Mouse (Mus musculus) left cerebral cortex, postnatal 10 days (tissue): ENCODE measurements at regions not wholly inside any gene's neighbourhood (a gene's known extent, or its start where the extent isn't known, plus 50 kb on each side); places are given as distances from the start of the nearest gene placed in this dataset.
A peak's percentile ranks its signal among the peaks of the same experiment; 100 is the strongest.
"Not testable (repeated sequence)": the region's sequence is repeated elsewhere in the genome, so short reads cannot be mapped to it uniquely, and the experiment has no call there.

Experiments used
- DNase-seq, 2 experiments: peaks; one replicate each; pipeline ENCODE4 v3.0.0; 2021 to 2022; ENCODE audit warnings: low spot score in 2 of 2, mixed read lengths in 1 of 2; ENCODE audit errors: extremely low spot score in 1 of 2
- intact Hi-C: fragments of 180-260 bp; cut with DNase I; formaldehyde crosslinking; loops from one replicate; pipeline ENCODE4 v1.15.1; 2025

DNA sequence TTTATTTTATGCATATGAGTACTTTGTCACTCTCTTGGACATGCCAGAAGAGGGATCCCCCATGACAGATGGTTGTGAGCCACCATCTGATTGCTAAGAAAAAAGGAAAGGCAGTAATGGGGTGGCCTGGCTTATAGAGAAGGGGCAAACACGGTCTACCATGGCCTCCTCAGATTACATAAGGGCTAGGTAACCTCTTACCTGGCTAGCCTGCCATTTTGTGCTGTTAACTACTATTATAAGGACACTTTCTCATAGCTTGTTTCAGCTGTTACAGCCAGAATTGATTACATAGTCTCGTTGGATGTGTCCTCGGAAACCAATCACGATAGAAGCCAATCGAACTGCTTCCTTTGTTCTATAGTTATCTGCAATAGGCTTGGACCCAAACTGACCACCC, 60.9 kb upstream of the Gm14496 start:
- no peak for DNase-seq
- intact Hi-C loops, result no loop called here

- intact Hi-C loops, DNase-seq: not testable (repeated sequence)
These were observed 60.4 kb upstream of the Gm14496 start for GRCm38 (mm10) chr2:181930538-181930937.

DNA sequence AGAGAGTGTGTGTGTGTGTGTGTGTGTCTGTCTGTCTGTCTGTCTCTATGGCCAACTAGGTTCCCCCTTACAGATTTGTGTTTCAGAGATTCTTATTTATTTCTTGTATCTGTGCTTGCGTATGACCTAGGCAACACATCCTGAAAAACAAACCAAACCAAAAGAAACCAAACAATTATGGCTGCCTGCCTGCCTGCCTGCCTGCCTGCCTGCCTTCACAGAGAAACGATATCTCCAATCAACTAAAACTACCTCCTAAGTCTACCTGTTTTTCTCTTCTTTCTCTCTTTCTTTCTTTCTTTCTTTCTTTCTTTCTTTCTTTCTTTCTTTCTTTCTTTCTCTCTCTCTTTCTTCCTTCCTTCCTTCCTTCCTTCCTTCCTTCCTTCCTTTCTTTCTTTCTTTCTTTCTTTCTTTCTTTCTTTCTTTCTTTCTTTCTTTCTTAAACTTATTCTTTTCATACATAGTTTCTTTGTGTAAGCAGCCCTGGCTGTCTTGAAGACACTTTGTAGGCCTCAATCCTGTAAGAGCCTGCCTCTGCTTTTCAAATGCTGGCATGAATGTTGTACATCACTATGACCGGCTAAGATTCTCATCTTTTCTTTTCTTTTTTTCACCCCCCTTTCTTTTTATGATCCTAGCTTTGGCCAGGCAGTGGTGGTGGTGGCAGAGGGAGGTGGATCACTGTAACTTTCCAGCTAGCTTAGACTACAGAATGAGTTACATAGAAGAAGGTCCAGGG, 59.7 kb upstream of the Gm14496 start:
- DNase-seq, result peak; percentile 12 to 90
- intact Hi-C loops, result not testable (repeated sequence)

GRCm38 (mm10) chr2:181931918-181932605, 58.9 kb upstream of the Gm14496 start:
- intact Hi-C loops, result no loop called here
- no peak for DNase-seq
